In genomic region chr11:100697921-100698320, GRCm38 (mm10) we compare ENCODE assay signal across 35 mouse cellular contexts. TPM values are rescaled to one million over a fixed set of nuclear protein-coding genes. Genes with fewer than 3 reads are reported as not detected.
"Had no signal": no experiment of that assay in that cellular context is flagged by ENCODE, and none has a peak within 500 bp of the region (broad histone marks: within the 10 kb centered on the region; RNA-seq: fewer than 3 reads in every experiment).

No protein-coding gene starts in this region.

- ATAC-seq: hindbrain, embryonic 16.5 days; inflammation-experienced regulatory T-cells, adult 6 months; intestine, embryonic 15.5 days; intestine, postnatal 0 days; liver, postnatal 0 days had no signal

- H3K27ac ChIP-seq: gastrocnemius, adult 2 months; heart, adult 2 months; hindbrain, embryonic 10.5 days; hindbrain, embryonic 14.5 days; intestine, embryonic 15.5 days; layer of hippocampus, adult 2 months; left cerebral cortex, adult 2 months; liver, embryonic 13.5 days; liver, embryonic 15.5 days had no signal

- H3K4me3 ChIP-seq: gastrocnemius, adult 2 months; heart, adult 2 months; heart, embryonic 12.5 days; hindbrain, embryonic 10.5 days; intestine, embryonic 15.5 days; layer of hippocampus, adult 2 months; left cerebral cortex, adult 2 months; liver, embryonic 13.5 days; liver, embryonic 15.5 days had no signal

- H3K36me3 ChIP-seq: heart, embryonic 12.5 days; hindbrain, embryonic 10.5 days; intestine, embryonic 15.5 days; liver, embryonic 13.5 days; liver, embryonic 15.5 days had no signal

- H3K4me2 ChIP-seq: heart, embryonic 12.5 days; hindbrain, embryonic 14.5 days; intestine, embryonic 15.5 days; liver, embryonic 11.5 days; liver, embryonic 13.5 days; liver, embryonic 15.5 days had no signal

- H3K27me3 ChIP-seq: intestine, embryonic 15.5 days had no signal

- H3K9ac ChIP-seq: heart, embryonic 12.5 days; hindbrain, embryonic 14.5 days; intestine, embryonic 15.5 days; liver, embryonic 13.5 days; liver, embryonic 15.5 days; liver, postnatal 0 days had no signal

- H3K9me3 ChIP-seq: heart, embryonic 12.5 days; hindbrain, embryonic 10.5 days; intestine, embryonic 15.5 days; liver, embryonic 13.5 days; liver, embryonic 15.5 days had no signal

- DNase-seq: gastrocnemius, adult 2 months; gastrocnemius, postnatal 10 days; gastrocnemius, postnatal 25 days; heart, adult 2 months; heart, postnatal 10 days; heart, postnatal 4 days; kidney, adult 18-20 months; kidney, adult 8-10 months; kidney, postnatal 10 days; kidney, postnatal 25 days; kidney, postnatal 4 days; liver; liver, embryonic 13.5 days; liver, postnatal 0 days had no signal

RNA-seq across cellular contexts. Expression of gene Zfp385c, which starts 5.7 kb away (rescaled TPM):
- total RNA-seq: granulocyte monocyte progenitor cell, adult 5-6 weeks had no signal
- polyA plus RNA-seq: inflammation-experienced regulatory T-cells, adult 6 months; liver, embryonic 11.5 days; liver, embryonic 13.5 days; liver, embryonic 15.5 days; liver, postnatal 0 days had no signal

RNA-seq across cellular contexts. Expression of gene Hspb9, which starts 15.7 kb away (rescaled TPM):
- total RNA-seq: gastrocnemius, adult 2 months; gastrocnemius, postnatal 10 days; gastrocnemius, postnatal 25 days; gastrocnemius, postnatal 4 days; granulocyte monocyte progenitor cell, adult 5-6 weeks; heart, adult 2 months; heart, postnatal 10 days; heart, postnatal 25 days; heart, postnatal 4 days; layer of hippocampus, adult 2 months; layer of hippocampus, postnatal 10 days; layer of hippocampus, postnatal 25 days; left cerebral cortex, adult 2 months; left cerebral cortex, postnatal 14 days; left cerebral cortex, postnatal 36 days had no signal
- polyA plus RNA-seq: heart, embryonic 12.5 days; heart, embryonic 14.5 days; hindbrain, embryonic 14.5 days; kidney, embryonic 16.5 days; limb, embryonic 14.5 days had no signal
